8 mouse cellular contexts compared by ENCODE assay signal in the genomic region with DNA sequence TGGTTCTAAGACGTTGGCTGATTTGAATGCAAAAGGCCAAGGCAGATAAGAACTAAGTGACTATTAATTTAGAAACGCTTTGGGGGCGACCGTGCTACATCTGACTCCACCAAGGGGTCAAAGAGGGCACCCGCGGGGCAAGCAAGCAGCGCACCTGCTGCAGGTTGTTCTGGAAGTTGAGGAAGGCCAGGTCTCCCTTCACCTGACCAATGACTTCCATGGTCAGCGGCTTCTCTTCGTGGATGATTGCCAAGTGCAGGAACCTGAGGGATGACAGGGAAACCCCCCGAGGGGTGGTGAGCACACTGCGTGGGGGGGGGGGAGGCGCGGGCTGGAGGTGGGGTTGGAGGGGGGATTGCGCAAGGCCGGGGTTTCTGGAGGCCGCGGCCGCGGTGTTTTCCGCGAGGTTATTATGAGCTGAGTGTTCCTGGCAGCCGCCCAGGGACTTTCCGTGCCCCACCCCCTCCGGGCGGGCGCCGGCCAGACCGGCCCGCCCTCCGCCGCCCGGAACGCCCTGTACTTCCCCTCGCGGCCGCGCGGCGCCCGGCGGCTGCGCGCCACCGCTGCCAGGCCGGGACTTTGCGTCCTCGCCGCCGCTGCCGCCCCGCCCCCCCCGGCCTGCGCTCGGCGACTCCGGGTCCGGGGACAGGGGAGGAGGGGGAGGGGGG. TPM values are rescaled to one million over a fixed set of nuclear protein-coding genes. Genes with fewer than 3 reads are reported as not detected.
A peak's percentile ranks its signal among the peaks of the same experiment; 100 is the strongest.
DNase-seq lines count a peak whose midpoint lies in the region; ATAC-seq and TF ChIP-seq lines count a peak whose summit lies in the region.

No protein-coding gene starts in this region.

- no peaks in the 10 kb centered on the region for H3K27me3 ChIP-seq in G1E (ENCODE audit: insufficient read depth, low read length)
- H3K27me3 ChIP-seq in forebrain, embryonic 16.5 days (replicated peaks; ENCODE audit: control insufficient read depth, insufficient read depth, low read length): no peaks in the 10 kb centered on the region
- no peaks in the 10 kb centered on the region for H3K27me3 ChIP-seq in lung, embryonic 14.5 days (ENCODE audit: insufficient read depth, low read length)

- H3K9me3 ChIP-seq in G1E (replicated peaks): no peaks in the 10 kb centered on the region
- H3K9me3 ChIP-seq in forebrain, embryonic 16.5 days (ENCODE audit: control insufficient read depth, low read length): no peaks in the 10 kb centered on the region
- H3K9me3 ChIP-seq in lung, embryonic 14.5 days (ENCODE audit: low read depth, low read length): no peaks in the 10 kb centered on the region

- peaks cover 48% of the 10 kb centered on the region for H3K36me3 ChIP-seq in G1E (replicated peaks)
- peaks cover 14% of the 10 kb centered on the region for H3K36me3 ChIP-seq in forebrain, embryonic 16.5 days (ENCODE audit: control insufficient read depth, insufficient read depth)
- peaks cover 45% of the 10 kb centered on the region for H3K36me3 ChIP-seq in lung, embryonic 14.5 days (ENCODE audit: insufficient read depth)

- H3K27ac ChIP-seq in forebrain, embryonic 16.5 days (ENCODE audit: low read length): peak overlapping the region; percentile 98
- H3K27ac ChIP-seq in lung, embryonic 14.5 days (ENCODE audit: low read depth): peak overlapping the region; percentile 100

- H3K4me2 ChIP-seq in forebrain, embryonic 16.5 days (ENCODE audit: low read length): peak overlapping the region; percentile 78
- peak overlapping the region; percentile 66 for H3K4me2 ChIP-seq in lung, embryonic 14.5 days

- ATAC-seq in G1E (ENCODE audit: extremely low read depth, insufficient number of reproducible peaks, low FRiP score, poor library complexity, severe bottlenecking): peak; percentile 57
- peak; percentile 84 for ATAC-seq in forebrain, embryonic 16.5 days
- ATAC-seq in lung, embryonic 14.5 days (ENCODE audit: insufficient read depth): peak; percentile 84
- ATAC-seq in neutrophil, adult 5-6 weeks (ENCODE audit: extremely low read depth, insufficient number of reproducible peaks, low FRiP score, poor library complexity, severe bottlenecking): peak; percentile 41

- intact Hi-C loops in heart, postnatal 36 days (cut with DNase I): loop anchor here (1.0 to 2.0 kb wide), 2 partner anchors 17 to 45 kb away; no protein-coding TSS in a partner anchor

- whole genome bisulfite sequencing in forebrain, embryonic 16.5 days: 1% methylated on average over 28 of the region's 57 CpGs
- 1% methylated on average over 30 of the region's 57 CpGs for WGBS in lung, embryonic 14.5 days

- peaks cover 50% of the 10 kb centered on the region for H3K4me1 ChIP-seq in G1E (ENCODE audit: insufficient read depth, low read depth, low read length)
- H3K4me1 ChIP-seq in forebrain, embryonic 16.5 days (replicated peaks; ENCODE audit: control insufficient read depth, insufficient read depth, low read length): peaks cover 20% of the 10 kb centered on the region
- peaks cover 14% of the 10 kb centered on the region; the same call in 1 of the 2 replicates for H3K4me1 ChIP-seq in lung, embryonic 14.5 days (ENCODE audit: insufficient read depth)

- no peak for TF ChIP-seq CTCF in G1E (IDR thresholded peaks at IDR 0.05; ENCODE audit: low read depth, low read length)
- no peak for TF ChIP-seq CTCF in lung, embryonic 14.5 days (IDR thresholded peaks at IDR 0.05; ENCODE audit: low read depth)

- DNase-seq in G1E (ENCODE audit: low spot score): peak; percentile 98
- DNase-seq in cerebellum, adult 18-20 months: peak; percentile 84 to 94
- peak; percentile 99 for DNase-seq in heart, postnatal 36 days
- DNase-seq in layer of hippocampus, adult 8-10 months (ENCODE audit: low spot score in 2 of 2): peak; percentile 78 to 89
- DNase-seq in lung, embryonic 14.5 days: peak; percentile 98
- DNase-seq in thymus, adult 18-20 months: peak; percentile 80 to 82

- H3K4me3 ChIP-seq in G1E (ENCODE audit: low read depth, low read length): peak overlapping the region; percentile 82
- H3K4me3 ChIP-seq in forebrain, embryonic 16.5 days (replicated peaks; ENCODE audit: low read length): peak overlapping the region; percentile 90
- peak overlapping the region; percentile 88 for H3K4me3 ChIP-seq in lung, embryonic 14.5 days (ENCODE audit: low read depth, low read length)

- peak overlapping the region; percentile 97 for H3K9ac ChIP-seq in forebrain, embryonic 16.5 days (replicated peaks; ENCODE audit: low read depth, low read length)
- H3K9ac ChIP-seq in lung, embryonic 14.5 days: peak overlapping the region; percentile 97

RNA-seq across cellular contexts. Expression of a gene that starts 0.8 kb away (rescaled TPM):
- total RNA-seq in G1E (2014; fragmentation: Nextera tagmentation): 28.8 and 34.1 TPM in 2 replicates
- 14.1 and 15.1 TPM in 2 replicates for total RNA-seq in G1E (2017)
- polyA plus RNA-seq in G1E (2012): 8.9 and 11.0 TPM in 2 replicates
- polyA plus RNA-seq in forebrain, embryonic 16.5 days (2015; fragmentation: Nextera tagmentation; extraction: Ambion mirVana): 53.4 and 58.5 TPM in 2 replicates
- 10 to 100 TPM; 32.8 to 65.3 TPM for total RNA-seq in heart, postnatal 36 days (2021)
- total RNA-seq in layer of hippocampus, adult 8-10 months (2022): 10 to 100 TPM; 23.8 to 46.1 (median 33.3) TPM
- 81.0 and 93.6 TPM in 2 replicates for polyA plus RNA-seq in lung, embryonic 14.5 days (2014; fragmentation: Nextera tagmentation; extraction: Ambion mirVana)
- 150 and 173 TPM in 2 replicates for total RNA-seq in neutrophil, adult 5-6 weeks (2017)

Comparison
In these comparisons a context has a peak if more than half of its experiments do, and no peak if none do; other contexts are left out.
1. Peak in every context shown above with its lines: DNase-seq, ATAC-seq, H3K4me3 ChIP-seq and H3K27ac ChIP-seq.